Mouse (Mus musculus): ENCODE measurements around the gene Pcdh9. TPM values are rescaled to one million over a fixed set of nuclear protein-coding genes. Genes with fewer than 3 reads are reported as not detected.

The Pcdh9 gene
- polyA plus RNA-seq, 1 experiment from 2014 or later = 54.6 TPM

DNA sequence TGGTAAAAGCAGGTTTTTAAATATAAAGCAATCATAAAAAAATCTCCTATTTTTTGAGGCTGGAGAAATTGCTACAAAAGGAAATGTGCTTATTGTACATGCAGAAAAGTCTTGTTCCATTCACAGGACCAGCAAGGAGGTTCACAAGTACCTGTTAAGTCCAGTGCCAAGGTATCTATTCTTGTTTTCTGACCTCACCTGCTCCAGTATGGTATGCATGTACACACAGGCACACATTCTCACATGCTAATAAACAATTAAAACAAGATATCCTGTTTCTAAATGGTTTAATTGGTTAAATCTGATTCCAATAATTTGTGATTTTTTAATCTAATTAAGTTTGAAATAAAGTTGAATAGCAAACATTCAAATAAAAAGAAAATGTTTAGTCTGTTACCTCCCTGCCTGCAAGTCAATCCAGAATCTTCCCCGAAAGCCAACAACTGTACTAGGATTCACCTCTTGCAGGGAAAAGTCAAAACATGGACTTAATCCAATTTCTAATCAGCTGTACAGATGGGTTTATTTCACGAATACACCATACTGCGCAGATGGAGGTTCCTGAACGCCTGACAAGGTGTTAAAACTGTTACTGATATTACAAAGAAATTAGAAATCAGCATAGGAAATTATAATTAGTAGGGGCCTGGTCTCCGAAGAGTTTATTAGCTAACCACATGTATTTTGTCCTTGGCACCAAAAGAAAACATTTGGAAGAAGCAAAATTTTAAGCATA lies 439.4 kb downstream of the Pcdh9 start:
- Histone ChIP-seq H3K4me3 (no peak overlapping the region), H3K27ac (no peak overlapping the region), H3K4me1 (no peaks in the 10 kb centered on the region), H3K27me3 (no peaks in the 10 kb centered on the region), H3K4me2 (replicated peaks) (no peak overlapping the region), H3K36me3 (no peaks in the 10 kb centered on the region), H3K9ac (no peak overlapping the region), H3K9me3 (no peaks in the 10 kb centered on the region)
- WGBS = 71% methylated on average over 5 of the region's 5 CpGs
- ATAC-seq (ENCODE audit: insufficient number of reproducible peaks, insufficient read depth, low FRiP score, low TSS enrichment) = no peak

- no peaks in the 10 kb centered on the region for H3K36me3 ChIP-seq
- H3K27me3 ChIP-seq = no peaks in the 10 kb centered on the region
- no peak overlapping the region for H3K9ac ChIP-seq
- no peak for ATAC-seq (ENCODE audit: insufficient number of reproducible peaks, insufficient read depth, low FRiP score, low TSS enrichment)
- H3K4me3 ChIP-seq = no peak overlapping the region
- no peaks in the 10 kb centered on the region for H3K9me3 ChIP-seq
- no peak overlapping the region for H3K27ac ChIP-seq
- 74% methylated on average over 2 of the region's 2 CpGs for WGBS
- no peak overlapping the region for H3K4me2 ChIP-seq (replicated peaks)
- H3K4me1 ChIP-seq = no peaks in the 10 kb centered on the region
Observed at GRCm38 (mm10) chr14:93441852-93442251, 448.6 kb downstream of the Pcdh9 start.

GRCm38 (mm10) chr14:93437226-93437625 lies 453.3 kb downstream of the Pcdh9 start:
- H3K4me2 ChIP-seq (replicated peaks) = no peak overlapping the region
- H3K4me1 ChIP-seq = no peaks in the 10 kb centered on the region
- H3K9ac ChIP-seq = no peak overlapping the region
- no peak overlapping the region for H3K27ac ChIP-seq
- H3K36me3 ChIP-seq = no peaks in the 10 kb centered on the region
- no peaks in the 10 kb centered on the region for H3K9me3 ChIP-seq
- no peak overlapping the region for H3K4me3 ChIP-seq
- no peak for ATAC-seq (ENCODE audit: insufficient number of reproducible peaks, insufficient read depth, low FRiP score, low TSS enrichment)
- no peaks in the 10 kb centered on the region for H3K27me3 ChIP-seq
- WGBS = 64% methylated on average over 1 of the region's 1 CpGs

DNA sequence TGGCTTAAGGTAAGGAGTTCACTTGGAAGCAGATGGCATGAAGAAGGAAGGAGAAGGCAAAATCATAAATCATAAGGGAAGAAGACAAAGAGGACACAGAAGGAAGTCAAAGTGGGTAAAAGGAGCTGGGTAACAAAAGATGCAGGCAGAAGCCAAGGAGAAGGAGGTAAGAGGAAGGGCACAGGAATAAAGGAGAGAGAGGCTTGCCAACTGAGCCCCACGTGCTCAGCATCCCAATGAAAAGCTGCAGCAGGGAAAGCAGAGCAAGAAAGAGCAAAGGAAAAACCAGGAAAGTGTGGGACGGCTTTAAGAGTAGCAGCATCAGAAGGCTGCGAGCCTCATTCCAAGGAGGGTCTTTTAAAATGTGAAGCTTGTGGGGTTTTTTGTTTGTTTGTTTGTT lies 473.7 kb downstream of the Pcdh9 start:
- no peaks in the 10 kb centered on the region for H3K27me3 ChIP-seq
- no peaks in the 10 kb centered on the region for H3K9me3 ChIP-seq
- H3K4me3 ChIP-seq = no peak overlapping the region
- no peak overlapping the region for H3K9ac ChIP-seq
- H3K27ac ChIP-seq = no peak overlapping the region
- 62% methylated on average over 3 of the region's 3 CpGs for WGBS
- no peaks in the 10 kb centered on the region for H3K4me1 ChIP-seq
- no peaks in the 10 kb centered on the region for H3K36me3 ChIP-seq
- H3K4me2 ChIP-seq (replicated peaks) = no peak overlapping the region
- no peak for ATAC-seq (ENCODE audit: insufficient number of reproducible peaks, insufficient read depth, low FRiP score, low TSS enrichment)

- H3K27me3 ChIP-seq = no peaks in the 10 kb centered on the region
- WGBS = 88% methylated on average over 2 of the region's 2 CpGs
- no peak overlapping the region for H3K27ac ChIP-seq
- no peak overlapping the region for H3K9ac ChIP-seq
- no peak for ATAC-seq (ENCODE audit: insufficient number of reproducible peaks, insufficient read depth, low FRiP score, low TSS enrichment)
- H3K9me3 ChIP-seq = no peaks in the 10 kb centered on the region
- H3K4me2 ChIP-seq (replicated peaks) = no peak overlapping the region
- no peaks in the 10 kb centered on the region for H3K36me3 ChIP-seq
- H3K4me3 ChIP-seq = no peak overlapping the region
- H3K4me1 ChIP-seq = no peaks in the 10 kb centered on the region
Observed at GRCm38 (mm10) chr14:93415496-93415895, 475.0 kb downstream of the Pcdh9 start.

GRCm38 (mm10) chr14:93409314-93409713 lies 481.2 kb downstream of the Pcdh9 start:
- ATAC-seq (ENCODE audit: insufficient number of reproducible peaks, insufficient read depth, low FRiP score, low TSS enrichment) = no peak
- no peak overlapping the region for H3K4me3 ChIP-seq
- no peak overlapping the region for H3K27ac ChIP-seq
- no peak overlapping the region for H3K4me2 ChIP-seq (replicated peaks)
- H3K4me1 ChIP-seq = no peaks in the 10 kb centered on the region
- no peaks in the 10 kb centered on the region for H3K9me3 ChIP-seq
- no peaks in the 10 kb centered on the region for H3K36me3 ChIP-seq
- H3K9ac ChIP-seq = no peak overlapping the region
- 76% methylated on average over 1 of the region's 1 CpGs for whole genome bisulfite sequencing
- H3K27me3 ChIP-seq = no peaks in the 10 kb centered on the region

DNA sequence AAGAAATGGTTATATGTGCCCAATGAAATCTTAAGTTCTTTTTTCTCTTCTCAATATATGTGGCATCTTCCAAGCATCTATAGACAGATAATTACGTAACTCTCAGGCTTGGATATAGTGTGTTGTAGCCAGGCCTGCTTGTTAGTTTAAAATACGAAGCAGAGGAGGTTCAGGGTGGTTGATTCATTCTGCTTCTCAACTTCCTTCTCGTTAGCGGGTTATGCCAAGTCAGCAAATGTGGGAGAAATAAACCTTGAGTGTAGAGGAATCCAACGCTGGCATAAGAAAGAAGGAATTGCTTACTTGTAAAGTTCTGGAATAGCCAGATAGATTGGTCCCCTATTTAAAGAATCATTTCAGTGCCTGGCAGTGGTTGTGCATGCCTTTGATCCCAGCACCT lies 482.7 kb downstream of the Pcdh9 start:
- no peak overlapping the region for H3K4me2 ChIP-seq (replicated peaks)
- no peaks in the 10 kb centered on the region for H3K36me3 ChIP-seq
- H3K27ac ChIP-seq = no peak overlapping the region
- no peak overlapping the region for H3K4me3 ChIP-seq
- H3K9ac ChIP-seq = no peak overlapping the region
- no peaks in the 10 kb centered on the region for H3K27me3 ChIP-seq
- no peaks in the 10 kb centered on the region for H3K9me3 ChIP-seq
- 92% methylated on average over 5 of the region's 5 CpGs for WGBS
- no peaks in the 10 kb centered on the region for H3K4me1 ChIP-seq
- ATAC-seq (ENCODE audit: insufficient number of reproducible peaks, insufficient read depth, low FRiP score, low TSS enrichment) = no peak

GRCm38 (mm10) chr14:93385090-93385489 lies 505.4 kb downstream of the Pcdh9 start:
- H3K27ac ChIP-seq = no peak overlapping the region
- no peak overlapping the region for H3K4me3 ChIP-seq
- no peaks in the 10 kb centered on the region for H3K4me1 ChIP-seq
- H3K9me3 ChIP-seq = no peaks in the 10 kb centered on the region
- no peak for ATAC-seq (ENCODE audit: insufficient number of reproducible peaks, insufficient read depth, low FRiP score, low TSS enrichment)
- no peaks in the 10 kb centered on the region for H3K36me3 ChIP-seq
- no peaks in the 10 kb centered on the region for H3K27me3 ChIP-seq
- H3K4me2 ChIP-seq (replicated peaks) = no peak overlapping the region
- H3K9ac ChIP-seq = no peak overlapping the region
- 81% methylated on average over 2 of the region's 2 CpGs for whole genome bisulfite sequencing

DNA sequence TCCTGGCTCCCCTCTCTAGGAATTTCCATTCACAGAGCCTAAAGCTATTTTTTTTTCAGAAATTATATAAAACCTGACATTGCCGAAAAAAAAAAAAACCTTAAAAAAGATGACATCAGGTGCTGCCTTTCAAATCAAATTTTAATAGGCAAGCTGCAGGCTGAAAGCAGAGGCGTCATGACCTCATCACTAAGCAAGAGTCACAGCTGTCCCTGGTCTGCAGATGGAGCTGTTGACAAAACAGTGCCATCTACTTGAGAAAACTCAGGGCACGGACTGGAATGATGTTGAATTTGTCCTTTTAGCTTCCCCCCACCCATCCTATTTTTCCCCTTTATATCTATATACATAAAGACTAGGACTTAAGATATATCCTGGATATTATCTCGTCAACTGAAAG lies 509.3 kb downstream of the Pcdh9 start:
- 37% methylated on average over 4 of the region's 4 CpGs for WGBS
- no peaks in the 10 kb centered on the region for H3K36me3 ChIP-seq
- ATAC-seq (ENCODE audit: insufficient number of reproducible peaks, insufficient read depth, low FRiP score, low TSS enrichment) = no peak
- no peak overlapping the region for H3K27ac ChIP-seq
- H3K4me3 ChIP-seq = no peak overlapping the region
- no peak overlapping the region for H3K4me2 ChIP-seq (replicated peaks)
- no peaks in the 10 kb centered on the region for H3K27me3 ChIP-seq
- H3K9ac ChIP-seq = no peak overlapping the region
- no peaks in the 10 kb centered on the region for H3K4me1 ChIP-seq
- no peaks in the 10 kb centered on the region for H3K9me3 ChIP-seq

GRCm38 (mm10) chr14:93380757-93381156 lies 509.7 kb downstream of the Pcdh9 start:
- no peak overlapping the region for H3K4me2 ChIP-seq (replicated peaks)
- 26% methylated on average over 1 of the region's 1 CpGs for whole genome bisulfite sequencing

DNA sequence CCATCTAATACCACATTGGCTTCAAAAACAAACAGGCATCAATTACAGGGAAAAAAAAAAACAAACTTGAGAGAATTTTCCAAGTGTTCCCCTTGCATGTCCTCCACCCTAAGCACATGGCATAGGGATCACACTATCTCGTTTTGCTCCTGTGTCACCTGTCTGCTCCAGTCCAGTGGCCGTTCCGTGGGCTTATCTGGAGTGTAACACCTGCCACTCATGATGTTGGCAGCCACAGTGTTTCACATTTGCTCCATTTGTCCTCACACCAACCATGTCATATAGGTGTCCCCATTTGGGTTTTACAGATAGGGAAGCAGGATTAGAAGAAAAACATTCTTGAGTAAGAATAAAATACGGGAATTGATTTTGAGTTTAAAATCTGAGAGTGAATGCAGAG lies 514.3 kb downstream of the Pcdh9 start:
- no peaks in the 10 kb centered on the region for H3K9me3 ChIP-seq
- no peak overlapping the region for H3K4me3 ChIP-seq
- H3K36me3 ChIP-seq = no peaks in the 10 kb centered on the region
- ATAC-seq (ENCODE audit: insufficient number of reproducible peaks, insufficient read depth, low FRiP score, low TSS enrichment) = no peak
- H3K27ac ChIP-seq = no peak overlapping the region
- no peaks in the 10 kb centered on the region; the same call in 1 of the 2 replicates for H3K4me1 ChIP-seq
- no peak overlapping the region for H3K9ac ChIP-seq
- no peak overlapping the region for H3K4me2 ChIP-seq (replicated peaks)
- no peaks in the 10 kb centered on the region for H3K27me3 ChIP-seq
- WGBS = 65% methylated on average over 4 of the region's 4 CpGs

More at GRCm38 (mm10) chr14:93380757-93381156, 509.7 kb downstream of the Pcdh9 start:
- ATAC-seq (ENCODE audit: insufficient number of reproducible peaks, insufficient read depth, low FRiP score, low TSS enrichment) = no peak
- H3K4me1 ChIP-seq = no peaks in the 10 kb centered on the region
- H3K36me3 ChIP-seq = no peaks in the 10 kb centered on the region
- H3K27ac ChIP-seq = no peak overlapping the region
- no peak overlapping the region for H3K9ac ChIP-seq
- no peaks in the 10 kb centered on the region for H3K9me3 ChIP-seq
- no peak overlapping the region for H3K4me3 ChIP-seq
- H3K27me3 ChIP-seq = no peaks in the 10 kb centered on the region

DNA sequence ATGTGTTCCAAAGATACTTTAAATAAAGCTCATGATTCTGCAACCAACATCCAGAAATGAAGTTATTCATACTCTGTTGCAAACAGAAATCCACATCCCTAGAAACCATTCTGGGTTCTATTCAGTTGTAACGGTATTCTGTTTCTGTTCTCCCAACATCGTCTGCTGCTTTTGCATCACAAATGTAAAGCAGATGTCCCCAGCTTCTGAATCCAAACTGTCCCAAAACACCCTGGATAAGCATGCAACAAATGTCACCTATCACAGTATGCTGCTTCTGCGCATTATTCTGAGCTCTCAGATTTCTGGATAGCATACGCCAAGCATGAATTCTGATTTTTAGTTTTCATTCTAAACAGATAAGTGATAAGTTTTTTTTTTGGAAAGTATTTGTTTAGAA lies 516.3 kb downstream of the Pcdh9 start:
- WGBS = 37% methylated on average over 4 of the region's 4 CpGs
- ATAC-seq (ENCODE audit: insufficient number of reproducible peaks, insufficient read depth, low FRiP score, low TSS enrichment) = no peak

More for the DNA sequence above, 516.3 kb downstream of the Pcdh9 start:
- no peak overlapping the region for H3K4me2 ChIP-seq (replicated peaks)
- H3K27me3 ChIP-seq = no peaks in the 10 kb centered on the region
- no peak overlapping the region for H3K4me3 ChIP-seq
- no peaks in the 10 kb centered on the region for H3K36me3 ChIP-seq
- H3K9ac ChIP-seq = no peak overlapping the region
- H3K9me3 ChIP-seq = no peaks in the 10 kb centered on the region
- H3K27ac ChIP-seq = no peak overlapping the region
- no peaks in the 10 kb centered on the region; the same call in 1 of the 2 replicates for H3K4me1 ChIP-seq

Data from embryonic facial prominence, embryonic 12.5 days (tissue).